Mouse (Mus musculus) MEL-GATA-1-ER (cell line): ENCODE data around the gene Abhd6.

ENCODE experiments used
- DNase-seq: peaks from one replicate; pipeline ENCODE4 v3.0.0-alpha.2; 2012; ENCODE audit warnings: low read depth; ENCODE audit errors: extremely low read depth

Gene Abhd6

GRCm38 (mm10) chr14:8030535-8030934 lies 27.8 kb downstream of the Abhd6 start:
- no peak for DNase-seq

- DNase-seq, result no peak
These were observed 29.6 kb downstream of the Abhd6 start for GRCm38 (mm10) chr14:8032087-8032944.

GRCm38 (mm10) chr14:8034561-8034960 lies 31.9 kb downstream of the Abhd6 start:
- no peak for DNase-seq

- no peak for DNase-seq
These were observed 33.2 kb downstream of the Abhd6 start for GRCm38 (mm10) chr14:8035951-8036350.

- no peak for DNase-seq
These were observed 33.7 kb downstream of the Abhd6 start for GRCm38 (mm10) chr14:8036406-8036805.

GRCm38 (mm10) chr14:8038150-8038549 lies 35.4 kb downstream of the Abhd6 start:
- DNase-seq, result no peak

- DNase-seq, result no peak
These were observed 36.2 kb downstream of the Abhd6 start for GRCm38 (mm10) chr14:8038791-8039448.

GRCm38 (mm10) chr14:8040179-8040578 lies 37.5 kb downstream of the Abhd6 start:
- no peak for DNase-seq

- DNase-seq, result no peak
These were observed 38.4 kb downstream of the Abhd6 start for GRCm38 (mm10) chr14:8040911-8041678.

- DNase-seq, result no peak
These were observed 39.4 kb downstream of the Abhd6 start for GRCm38 (mm10) chr14:8042120-8042519.

- no peak for DNase-seq
These were observed 39.9 kb downstream of the Abhd6 start for GRCm38 (mm10) chr14:8042577-8042976.

- DNase-seq, result peak; percentile 41
These were observed 41.6 kb downstream of the Abhd6 start for GRCm38 (mm10) chr14:8044330-8044729.

- DNase-seq, result no peak
These were observed 42.1 kb downstream of the Abhd6 start for GRCm38 (mm10) chr14:8044786-8045185.

GRCm38 (mm10) chr14:8045187-8045846 lies 42.6 kb downstream of the Abhd6 start:
- no peak for DNase-seq

- DNase-seq, result no peak
These were observed 44.1 kb downstream of the Abhd6 start for GRCm38 (mm10) chr14:8046839-8047238.

- no peak for DNase-seq
These were observed 46.6 kb downstream of the Abhd6 start for GRCm38 (mm10) chr14:8049334-8049733.

GRCm38 (mm10) chr14:8051869-8052268 lies 49.2 kb downstream of the Abhd6 start:
- DNase-seq, result no peak

- DNase-seq, result no peak
These were observed 50.0 kb downstream of the Abhd6 start for GRCm38 (mm10) chr14:8052661-8053060.

GRCm38 (mm10) chr14:8054310-8055102 lies 51.8 kb downstream of the Abhd6 start:
- DNase-seq, result no peak

- no peak for DNase-seq
These were observed 53.4 kb downstream of the Abhd6 start for GRCm38 (mm10) chr14:8056076-8056475.

GRCm38 (mm10) chr14:8059938-8060337 lies 57.2 kb downstream of the Abhd6 start:
- no peak for DNase-seq
